Mouse (Mus musculus) megakaryocyte, embryonic 14.5 days (primary cell): ENCODE data around the gene Papss2.

Source experiments
- FLI1 ChIP-seq: IDR thresholded peaks from 2 replicates; pipeline ENCODE4 v1.6.1; 2012; ENCODE audit warnings: low read length, inconsistent platforms, mixed read lengths
- GATA1 ChIP-seq: IDR thresholded peaks from 3 replicates; pipeline ENCODE4 v1.6.1; 2012; ENCODE audit warnings: mixed read lengths, low read length, inconsistent platforms, borderline replicate concordance

DNA sequence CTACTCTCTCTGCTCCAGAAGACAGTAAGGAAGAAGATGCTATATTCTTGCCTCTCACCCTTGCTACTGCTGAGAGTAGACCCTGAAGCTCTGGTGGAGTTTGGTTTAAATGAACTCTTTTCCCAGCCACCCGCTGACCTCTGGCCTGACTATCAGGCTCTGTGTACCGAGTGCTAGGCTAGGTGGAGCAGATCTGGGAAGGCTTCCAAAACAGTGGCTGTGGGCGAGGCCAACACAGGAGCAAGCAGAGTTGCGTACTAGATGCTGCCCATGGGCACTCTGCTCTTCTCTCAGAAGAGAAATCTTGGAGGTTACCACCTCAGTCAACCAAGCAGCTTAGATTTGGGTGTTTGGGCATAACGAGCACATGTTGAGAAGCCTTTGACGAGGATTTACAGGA is 22.3 kb upstream of the Papss2 start:
- no peak for TF ChIP-seq GATA1
- TF ChIP-seq FLI1: no peak
